Mouse (Mus musculus): ENCODE measurements around the gene Dzip1l.

GRCm38 (mm10) chr9:99662887-99663286, 33.6 kb downstream of the Dzip1l start:
- TF ChIP-seq EP300 (IDR thresholded peaks at IDR 0.05; ENCODE audit: insufficient read depth, low read depth, low read length) (no peak), POLR2A (IDR thresholded peaks at IDR 0.05; ENCODE audit: insufficient read depth, low read length) (no peak), CTCF (IDR thresholded peaks at IDR 0.05; ENCODE audit: low read depth, low read length) (no peak)

Data from ES-Bruce4 (cell line).